Mouse (Mus musculus): ENCODE measurements around the gene Traf6.
A peak's percentile ranks its signal among the peaks of the same experiment; 100 is the strongest.

- TF ChIP-seq POLR2A (IDR thresholded peaks at IDR 0.05; ENCODE audit: borderline replicate concordance, extremely low read depth, low read depth, low read length) = no peak
- TF ChIP-seq CTCF (IDR thresholded peaks at IDR 0.05; ENCODE audit: insufficient read depth, low read length) = peak; percentile 89
Measured at GRCm38 (mm10) chr2:101665058-101665702, 13.0 kb upstream of the Traf6 start.
